Mouse (Mus musculus): ENCODE measurements around the gene Sar1b.

DNA sequence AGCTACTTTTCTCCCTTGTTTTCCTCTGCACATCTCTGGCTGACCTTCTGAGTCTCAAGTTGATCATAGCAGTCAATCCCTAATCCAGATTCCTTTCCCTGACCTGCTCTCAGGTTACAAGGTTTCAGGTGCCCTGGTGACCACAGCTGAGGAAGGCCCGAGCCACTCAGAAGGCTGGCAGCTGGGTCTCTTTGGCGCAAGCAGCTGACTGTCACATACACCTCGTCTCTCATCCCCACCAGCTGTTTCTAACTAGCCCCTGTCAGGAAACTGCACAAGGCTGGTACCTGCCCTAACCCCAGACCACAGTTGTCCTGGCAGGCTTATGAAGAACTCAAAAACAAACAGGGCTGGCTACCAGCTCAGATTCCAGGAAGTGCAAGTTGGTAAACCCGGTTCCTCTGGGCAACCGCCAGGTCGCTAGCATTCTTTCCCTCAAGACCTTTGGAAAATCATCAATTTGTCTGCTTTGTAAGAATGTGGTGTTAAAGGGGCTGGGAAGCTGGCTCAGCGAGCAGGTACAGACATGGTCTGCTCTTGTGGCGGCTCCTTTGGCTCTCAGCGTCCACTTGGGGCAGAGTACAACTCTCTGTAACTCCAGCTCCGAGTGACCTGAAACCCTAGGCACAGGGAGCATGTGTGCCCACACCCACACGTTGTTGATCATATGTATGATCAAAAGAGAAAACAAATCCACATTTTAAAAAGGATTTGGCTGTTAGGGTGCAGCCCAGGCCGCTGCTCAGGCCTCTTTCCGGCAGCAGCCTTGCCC, 43.8 kb downstream of the Sar1b start:
- no peak for TF ChIP-seq CTCF (IDR thresholded peaks at IDR 0.05; ENCODE audit: low read depth, low read length)
- no peak for TF ChIP-seq TAL1 (conservative IDR thresholded peaks at IDR 0.05; ENCODE audit: low read depth, low read length)
